Mouse (Mus musculus) activated CD4-positive, CD25-positive, alpha-beta regulatory T cell, adult 4 months (primary cell): ENCODE measurements around the gene Stk39. TPM values are rescaled to one million over a fixed set of nuclear protein-coding genes. Genes with fewer than 3 reads are reported as not detected.
"Not testable (repeated sequence)": the region's sequence is repeated elsewhere in the genome, so short reads cannot be mapped to it uniquely, and the experiment has no call there.

Source experiments
- ATAC-seq: one replicate; pipeline ENCODE4 v1.8.0; 2017
- polyA plus RNA-seq, 2 experiments: library from polyadenylated mRNA; unstranded; fragments of 100-300 nt; shearing (Covaris generic); gene quantifications; one replicate each; pipeline ENCODE4 v1.2.1; 2017

Stk39 gene
- polyA plus RNA-seq, 2 experiments from 2014 or later = 14.6 to 15.9 TPM

- ATAC-seq = no peak
Measured at GRCm38 (mm10) chr2:68283021-68283548, 189.0 kb downstream of the Stk39 start.

GRCm38 (mm10) chr2:68281575-68281974 lies 190.5 kb downstream of the Stk39 start:
- no peak for ATAC-seq

GRCm38 (mm10) chr2:68271301-68271700 lies 200.8 kb downstream of the Stk39 start:
- ATAC-seq = no peak

DNA sequence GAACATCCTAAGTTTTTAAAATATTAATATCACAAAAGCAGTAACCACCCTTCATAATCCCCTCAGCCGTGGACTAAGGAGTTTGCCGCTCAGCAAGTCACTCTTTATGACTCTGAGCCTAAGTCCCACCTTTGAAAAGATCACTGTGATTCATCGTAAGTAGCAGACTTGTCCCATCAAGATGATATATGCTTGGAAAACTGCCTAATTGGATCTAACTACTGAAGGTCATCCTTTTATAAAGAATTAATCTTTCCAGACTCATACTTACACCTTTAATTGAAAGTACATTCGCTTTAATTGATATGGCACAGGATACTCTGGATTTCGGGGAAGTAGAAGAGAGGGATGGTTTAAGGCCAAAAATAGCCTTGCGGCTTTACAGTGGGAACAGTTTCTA lies 201.2 kb downstream of the Stk39 start:
- no peak for ATAC-seq

DNA sequence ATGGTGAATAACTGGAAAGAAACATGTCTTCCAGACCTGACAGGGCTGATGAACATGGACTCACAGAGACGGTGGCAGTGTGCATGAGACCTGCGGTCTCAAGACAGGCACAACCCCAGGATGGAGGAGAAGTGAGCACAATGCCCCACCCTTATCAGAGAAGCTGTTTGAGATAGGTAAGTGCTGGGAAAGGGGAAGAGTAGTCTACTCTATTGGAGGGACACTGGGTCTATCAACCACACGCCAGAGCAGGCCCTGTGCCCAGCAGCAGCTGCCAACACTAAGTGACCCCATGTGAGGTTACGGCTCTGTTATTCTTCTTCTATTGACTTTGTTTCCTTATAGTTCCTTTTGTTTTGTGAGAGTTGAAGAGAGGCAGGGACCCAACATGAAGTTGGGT lies 202.4 kb downstream of the Stk39 start:
- no peak for ATAC-seq

DNA sequence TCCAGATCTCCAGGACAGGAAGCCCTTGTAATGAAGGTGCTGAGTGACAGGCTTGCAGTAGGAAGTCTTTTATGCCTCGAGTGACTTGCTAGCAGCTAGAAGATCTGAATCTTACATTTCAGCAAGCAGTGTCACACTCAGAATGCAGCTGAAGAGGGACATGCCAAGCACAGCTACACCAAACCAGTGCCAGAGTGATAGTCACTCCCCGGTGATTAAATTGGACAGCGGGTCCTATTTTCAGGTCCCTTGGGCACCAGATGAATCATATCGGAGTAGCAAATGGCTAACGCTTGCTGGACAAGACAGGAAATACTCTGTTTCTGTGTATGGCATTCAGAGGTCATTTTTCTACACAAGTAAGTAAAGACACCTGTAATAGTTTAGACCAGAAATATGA lies 207.2 kb downstream of the Stk39 start:
- ATAC-seq = no peak

- no peak for ATAC-seq
Measured at GRCm38 (mm10) chr2:68260911-68261310, 211.2 kb downstream of the Stk39 start.

DNA sequence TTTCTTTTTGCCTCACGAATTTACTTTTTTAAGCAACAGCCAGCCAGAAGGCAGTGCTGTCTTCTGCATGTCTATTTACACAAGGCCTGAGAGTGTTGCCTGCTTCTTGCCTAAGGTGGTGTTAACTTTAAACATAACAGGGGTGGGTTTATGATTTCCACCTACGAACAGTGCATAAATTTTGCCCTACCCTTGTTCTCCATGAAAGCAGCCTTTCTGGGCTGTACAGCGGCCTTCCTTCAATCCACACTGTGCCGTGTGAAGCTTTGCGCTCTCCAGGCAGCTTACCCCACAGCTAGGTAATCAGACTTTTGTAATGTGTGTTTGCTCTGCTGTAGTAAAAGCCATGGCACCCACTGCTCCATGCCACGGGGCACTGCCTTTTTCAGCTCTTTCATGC lies 214.5 kb downstream of the Stk39 start:
- ATAC-seq = no peak

DNA sequence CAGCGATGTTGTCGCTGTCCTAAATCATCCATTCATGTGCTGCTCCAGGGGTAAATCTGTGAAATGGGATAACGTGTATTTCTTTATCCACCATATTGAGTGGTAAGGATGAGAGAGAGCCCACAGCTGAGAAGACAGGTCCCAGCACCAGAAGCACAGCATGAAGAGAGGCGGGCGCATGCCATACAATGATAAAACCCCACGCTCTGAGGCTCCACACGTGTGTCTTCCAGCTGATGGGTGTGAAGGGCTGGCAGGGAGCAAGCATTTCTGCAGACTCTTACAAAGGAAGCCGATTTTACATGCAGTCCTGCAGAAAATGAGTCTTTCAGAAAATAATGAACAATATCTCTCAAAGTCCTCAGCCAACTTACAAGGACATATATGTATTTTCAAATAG lies 215.6 kb downstream of the Stk39 start:
- ATAC-seq = no peak

DNA sequence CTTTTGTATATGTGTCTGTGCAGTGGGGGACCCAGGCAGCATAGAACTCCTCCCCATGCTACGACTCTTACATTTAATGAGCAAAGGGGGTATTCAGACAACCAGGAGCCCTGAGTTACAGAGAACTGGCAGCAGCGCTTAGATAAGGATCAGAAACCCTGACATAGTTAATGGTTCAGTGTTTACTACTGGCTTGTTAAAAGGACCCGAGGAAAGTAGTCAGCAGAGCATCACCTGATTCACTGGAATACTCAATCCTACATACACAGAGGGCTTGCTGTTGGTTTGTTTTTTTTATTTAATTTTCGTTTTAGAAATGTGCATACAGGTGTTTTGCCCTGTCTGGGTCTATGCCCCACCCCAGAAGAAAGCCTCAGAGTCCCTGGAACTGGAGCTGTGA lies 217.3 kb downstream of the Stk39 start:
- ATAC-seq = no peak

DNA sequence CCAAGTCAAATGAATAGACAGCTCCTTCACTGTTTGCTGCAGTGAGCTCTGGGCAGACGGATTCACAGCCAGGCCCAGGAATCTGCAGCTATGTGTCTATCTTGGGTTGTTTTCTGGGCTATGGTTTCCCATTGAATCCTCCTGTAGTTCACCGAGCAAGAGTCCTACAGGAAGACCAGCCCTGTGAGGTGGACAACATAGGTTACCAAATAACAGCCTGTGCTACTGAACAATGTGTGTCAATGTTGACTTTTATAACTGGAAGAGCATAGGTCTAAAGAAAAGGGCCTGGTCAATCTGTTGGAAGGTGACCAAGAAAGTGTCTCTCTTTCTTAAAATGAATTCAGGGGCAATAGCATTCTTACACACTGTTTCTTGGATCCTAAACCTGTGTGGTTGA lies 218.8 kb downstream of the Stk39 start:
- no peak for ATAC-seq

- ATAC-seq = no peak
Measured at GRCm38 (mm10) chr2:68252048-68252758, 219.9 kb downstream of the Stk39 start.

GRCm38 (mm10) chr2:68250897-68251296 lies 221.2 kb downstream of the Stk39 start:
- ATAC-seq = no peak

DNA sequence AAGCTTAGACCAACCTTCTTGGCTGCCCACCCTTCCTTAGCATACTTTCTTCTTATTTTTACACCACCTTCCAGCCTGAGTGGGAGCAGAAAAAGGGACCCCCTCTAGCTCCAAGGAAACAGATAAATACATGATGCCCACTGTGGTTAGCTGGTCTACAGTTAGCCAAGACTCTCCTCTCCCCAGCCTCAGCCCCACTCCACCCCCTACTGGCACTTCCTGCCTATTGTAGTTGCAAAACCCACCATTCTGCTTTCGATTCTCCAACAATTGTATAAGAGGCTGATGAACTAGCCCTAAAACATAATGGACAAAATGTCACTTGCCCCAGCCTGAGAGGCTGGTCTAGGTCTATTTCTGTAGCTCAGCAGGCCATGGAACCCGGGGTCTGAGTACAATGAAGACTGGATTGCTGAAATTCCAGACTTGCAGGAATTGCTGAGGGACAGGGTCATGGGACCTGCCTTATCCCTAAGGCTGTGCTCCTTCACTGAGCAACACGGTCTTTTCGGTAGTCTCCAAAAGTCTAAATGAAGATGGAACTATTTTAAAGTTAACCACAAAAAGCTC lies 222.1 kb downstream of the Stk39 start:
- no peak for ATAC-seq

DNA sequence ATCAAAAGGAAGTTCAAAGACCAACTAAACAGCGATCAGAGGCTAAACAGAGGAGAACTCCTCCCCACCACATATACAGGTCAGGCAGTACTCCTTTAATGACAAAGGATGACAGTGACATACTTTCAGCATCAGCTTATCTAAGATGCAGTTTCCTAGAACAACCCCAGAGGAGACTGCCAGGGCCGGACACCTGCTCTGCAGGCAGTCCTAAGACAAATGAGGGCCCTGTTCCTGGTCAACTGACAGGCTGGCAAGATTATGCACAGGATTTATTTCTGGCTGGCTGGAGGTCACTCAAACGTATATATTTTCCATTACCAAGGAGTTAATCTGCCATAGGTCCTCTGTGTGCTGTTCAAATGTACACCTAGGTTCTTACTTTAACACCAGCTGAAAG lies 225.8 kb downstream of the Stk39 start:
- ATAC-seq = no peak

- ATAC-seq = no peak
Measured at GRCm38 (mm10) chr2:68244556-68244955, 227.5 kb downstream of the Stk39 start.

DNA sequence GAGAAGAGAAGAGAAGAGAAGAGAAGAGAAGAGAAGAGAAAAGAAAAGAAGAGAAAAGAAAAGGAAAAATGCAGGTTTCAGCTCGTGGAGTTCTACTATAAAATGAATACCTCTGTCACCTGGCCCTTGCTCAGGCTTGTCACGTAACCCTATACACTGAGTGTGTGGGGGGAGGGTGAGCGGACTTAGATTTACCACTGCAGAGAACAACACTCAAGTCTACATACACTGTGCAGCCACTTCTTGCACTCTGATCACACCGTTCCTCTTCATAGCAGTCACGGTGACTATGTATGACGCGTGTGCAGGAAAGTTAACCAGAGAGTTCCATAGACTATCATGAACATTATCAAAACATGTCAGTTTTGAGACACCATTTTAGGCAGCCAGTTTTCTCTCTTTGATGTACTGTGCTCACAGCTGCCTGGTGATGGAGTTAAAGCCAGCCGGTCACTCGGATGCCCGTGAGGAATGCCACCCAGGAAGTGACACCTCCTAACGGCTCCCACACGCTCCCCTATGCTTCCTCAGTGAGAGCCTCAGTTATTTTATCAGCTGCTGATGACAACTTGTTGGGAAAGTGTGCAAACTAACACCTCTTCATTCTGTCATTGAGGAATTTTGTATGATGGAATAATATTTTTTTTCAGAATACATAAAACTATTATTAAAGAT lies 228.1 kb downstream of the Stk39 start:
- no peak for ATAC-seq

DNA sequence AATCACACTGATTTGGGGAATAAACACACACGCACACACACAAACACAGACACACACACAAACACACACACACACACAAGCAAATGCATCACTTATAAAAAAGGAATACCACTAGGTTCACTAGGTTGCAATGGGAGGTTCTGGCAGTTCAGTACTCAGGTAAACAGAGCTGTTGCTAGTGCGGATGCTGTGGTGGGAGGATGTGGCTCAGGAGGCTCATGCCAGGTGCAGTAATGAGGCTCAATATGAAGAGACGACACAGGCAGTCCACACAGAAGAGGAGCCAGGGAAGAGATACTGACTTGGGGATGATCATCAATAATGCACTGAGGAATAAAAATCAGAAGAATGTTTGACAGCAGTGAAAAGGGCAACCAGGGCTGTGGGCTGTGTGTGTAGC lies 228.8 kb downstream of the Stk39 start:
- peak; percentile 69 for ATAC-seq

DNA sequence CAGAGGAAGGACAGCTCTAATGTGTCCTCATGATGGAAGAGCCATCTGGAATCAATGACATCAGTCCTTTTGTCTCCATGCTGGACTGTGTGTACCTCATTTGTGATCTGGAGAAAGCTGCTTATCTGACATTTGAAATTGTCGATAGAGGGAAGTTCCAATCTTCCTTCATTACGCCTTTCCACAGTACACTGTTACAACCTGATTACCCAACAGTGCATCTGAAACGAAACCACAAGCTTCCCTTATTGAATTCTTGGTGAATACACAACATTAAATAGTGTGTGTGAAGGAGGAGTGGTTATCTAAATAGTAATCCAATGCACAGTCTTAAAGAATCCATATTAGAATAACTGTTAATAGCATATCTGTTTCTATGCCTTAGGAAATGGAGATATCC lies 230.0 kb downstream of the Stk39 start:
- no peak for ATAC-seq

GRCm38 (mm10) chr2:68241640-68242039 lies 230.4 kb downstream of the Stk39 start:
- no peak for ATAC-seq

GRCm38 (mm10) chr2:68239415-68239814 lies 232.7 kb downstream of the Stk39 start:
- not testable (repeated sequence) for ATAC-seq

DNA sequence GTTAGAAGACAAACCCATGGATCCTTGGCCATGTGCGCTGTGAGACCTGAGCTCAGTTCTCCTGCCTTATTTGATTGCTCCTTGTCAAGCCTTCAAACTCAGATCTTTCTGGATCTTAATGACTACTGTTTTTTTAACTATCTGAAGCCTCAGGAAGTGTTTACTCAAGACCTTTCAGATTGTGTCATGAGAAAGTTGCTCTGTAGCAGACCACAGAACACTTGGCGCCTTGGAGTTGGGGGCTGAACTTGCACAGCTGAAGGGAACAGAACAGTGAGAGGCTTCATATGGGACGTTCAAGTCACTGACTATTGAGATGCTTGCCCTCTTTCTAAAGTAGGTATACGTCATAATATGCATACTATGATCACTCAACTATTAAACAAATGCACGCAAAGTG lies 239.1 kb downstream of the Stk39 start:
- no peak for ATAC-seq

DNA sequence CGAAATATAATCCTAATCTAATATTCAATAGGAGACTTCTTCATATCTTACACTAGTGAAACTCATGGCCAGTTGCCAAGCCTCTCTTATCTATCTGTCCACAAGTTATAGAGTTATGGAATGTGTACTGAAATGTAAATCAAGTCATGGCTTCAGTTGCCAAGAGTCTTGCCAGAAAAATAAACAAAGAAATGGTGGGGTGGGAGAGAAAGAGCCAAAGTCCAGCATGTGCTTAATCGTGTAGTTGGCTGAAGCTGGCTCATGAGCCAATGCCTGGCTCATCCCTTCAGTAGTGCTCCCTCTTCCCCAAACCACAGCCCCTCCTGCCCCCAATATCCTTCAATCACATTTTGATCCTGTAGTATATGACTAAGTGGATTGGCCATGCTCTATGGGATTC lies 242.2 kb downstream of the Stk39 start:
- ATAC-seq = no peak

DNA sequence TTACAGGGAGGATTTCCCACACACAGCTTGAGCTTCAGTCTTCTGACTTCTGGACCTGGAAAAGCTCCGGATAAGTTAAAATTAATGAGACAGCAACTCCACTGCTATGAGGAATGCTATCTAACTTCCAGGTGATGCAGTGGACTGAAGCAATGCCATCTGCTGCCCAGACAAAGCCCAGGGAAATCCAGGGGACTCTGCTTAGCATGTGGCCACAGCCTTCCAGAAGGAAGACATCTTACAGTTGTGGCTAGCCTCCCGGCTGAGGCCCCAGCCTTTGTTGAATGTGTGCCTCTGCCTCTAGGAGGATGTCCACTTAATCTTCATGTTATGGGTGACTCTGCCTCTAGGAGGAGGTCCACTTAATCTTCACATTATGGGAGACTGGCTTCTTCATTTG lies 243.0 kb downstream of the Stk39 start:
- ATAC-seq = no peak
